Mouse (Mus musculus): Measurements from ENCODE around the gene Rps16. TPM values are rescaled to one million over a fixed set of nuclear protein-coding genes. Genes with fewer than 3 reads are reported as not detected.

The Rps16 gene
- polyA plus RNA-seq, 1 experiment from 2014 or later = 467 TPM

DNA sequence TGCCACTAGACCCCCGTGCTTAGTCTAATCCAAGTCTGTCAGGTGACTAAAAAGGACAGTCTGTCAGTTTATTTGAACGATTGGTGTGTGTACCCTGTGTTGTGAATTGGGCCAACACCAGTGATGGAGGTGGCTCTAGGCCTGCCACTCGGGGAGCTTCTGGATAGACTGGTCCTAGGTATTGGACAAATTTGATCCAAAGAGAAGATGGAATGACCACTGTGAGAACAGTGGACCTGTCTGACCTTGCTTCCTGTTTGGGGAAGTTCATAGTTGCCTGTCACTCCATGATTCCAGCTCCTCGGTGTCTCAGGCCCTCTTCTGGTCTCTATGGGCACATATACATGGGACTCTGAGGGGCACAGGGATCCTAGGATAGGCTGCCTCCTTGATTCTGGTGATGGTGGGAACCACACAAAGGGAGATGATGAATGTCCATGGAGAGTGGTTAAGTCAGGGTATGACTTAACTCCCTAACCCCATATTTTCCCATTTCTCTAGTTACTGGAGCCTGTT, 1.3 kb downstream of the Rps16 start:
- ATAC-seq (ENCODE audit: low FRiP score) = no peak
- peaks cover 20% of the 10 kb centered on the region for H3K4me1 ChIP-seq
- H3K9me3 ChIP-seq (replicated peaks) = no peaks in the 10 kb centered on the region
- peak overlapping the region; percentile 90 for H3K4me2 ChIP-seq
- 43% methylated on average over 4 of the region's 4 CpGs for WGBS
- peaks cover 30% of the 10 kb centered on the region for H3K36me3 ChIP-seq
- H3K27me3 ChIP-seq (replicated peaks) = no peaks in the 10 kb centered on the region
- H3K4me3 ChIP-seq (replicated peaks) = peak overlapping the region; percentile 92
- H3K9ac ChIP-seq (replicated peaks) = peak overlapping the region; percentile 100
- no peak overlapping the region for H3K27ac ChIP-seq (replicated peaks)

DNA sequence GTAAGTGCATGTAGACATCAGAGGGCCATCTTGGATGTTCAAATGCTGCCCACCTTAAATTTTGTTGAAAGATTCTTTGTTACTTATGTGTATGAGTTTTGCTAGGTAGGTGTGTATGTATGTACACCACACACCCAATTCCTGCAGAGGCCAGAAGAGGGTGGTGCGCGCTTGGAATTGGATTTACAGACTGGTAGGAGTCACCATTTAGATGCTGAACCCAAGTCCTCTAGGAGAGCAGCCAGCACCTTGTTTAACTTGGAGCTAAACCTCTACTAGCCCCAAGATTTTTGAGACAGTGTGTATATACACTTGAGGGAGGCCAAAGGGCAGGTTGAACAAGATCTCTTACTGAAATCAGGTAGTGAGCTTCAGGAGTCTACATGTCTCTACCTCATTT, 2.8 kb downstream of the Rps16 start:
- no peak for ATAC-seq (ENCODE audit: low FRiP score)
- Histone ChIP-seq H3K4me2 (no peak overlapping the region), H3K4me1 (peaks cover 26% of the 10 kb centered on the region), H3K9ac (replicated peaks) (no peak overlapping the region), H3K27ac (replicated peaks) (no peak overlapping the region), H3K36me3 (peaks cover 30% of the 10 kb centered on the region), H3K4me3 (replicated peaks) (no peak overlapping the region), H3K27me3 (replicated peaks) (no peaks in the 10 kb centered on the region), H3K9me3 (replicated peaks) (no peaks in the 10 kb centered on the region)
- WGBS = 94% methylated on average over 2 of the region's 2 CpGs

DNA sequence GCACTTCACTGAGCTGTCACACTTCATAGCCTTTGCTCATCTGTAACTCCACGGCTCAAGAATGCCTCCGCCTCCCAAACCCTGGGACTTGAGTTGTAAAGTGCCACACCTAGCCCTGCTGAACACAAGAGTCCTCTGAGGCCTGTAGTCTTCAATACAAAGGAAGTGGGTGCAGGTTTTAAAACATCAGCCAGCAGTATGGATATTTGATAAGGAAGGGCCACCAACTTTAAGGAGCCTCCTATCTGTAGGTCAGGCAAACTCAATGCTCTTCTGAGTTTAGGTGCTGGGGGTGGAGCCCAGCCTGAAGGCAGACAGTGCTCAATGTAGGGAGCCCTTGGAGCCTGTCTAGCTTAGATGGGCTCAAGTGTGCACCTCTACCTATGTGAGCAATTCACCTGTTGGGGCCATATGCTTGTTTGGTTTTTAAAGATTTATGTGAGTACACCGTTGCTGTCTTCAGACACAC, 3.7 kb downstream of the Rps16 start:
- Histone ChIP-seq H3K4me1 (peaks cover 29% of the 10 kb centered on the region), H3K9ac (replicated peaks) (no peak overlapping the region), H3K27me3 (replicated peaks) (no peaks in the 10 kb centered on the region), H3K4me2 (no peak overlapping the region), H3K36me3 (peaks cover 30% of the 10 kb centered on the region), H3K27ac (replicated peaks) (no peak overlapping the region), H3K9me3 (replicated peaks) (no peaks in the 10 kb centered on the region), H3K4me3 (replicated peaks) (no peak overlapping the region)
- WGBS = 89% methylated on average over 3 of the region's 3 CpGs
- ATAC-seq (ENCODE audit: low FRiP score) = no peak

DNA sequence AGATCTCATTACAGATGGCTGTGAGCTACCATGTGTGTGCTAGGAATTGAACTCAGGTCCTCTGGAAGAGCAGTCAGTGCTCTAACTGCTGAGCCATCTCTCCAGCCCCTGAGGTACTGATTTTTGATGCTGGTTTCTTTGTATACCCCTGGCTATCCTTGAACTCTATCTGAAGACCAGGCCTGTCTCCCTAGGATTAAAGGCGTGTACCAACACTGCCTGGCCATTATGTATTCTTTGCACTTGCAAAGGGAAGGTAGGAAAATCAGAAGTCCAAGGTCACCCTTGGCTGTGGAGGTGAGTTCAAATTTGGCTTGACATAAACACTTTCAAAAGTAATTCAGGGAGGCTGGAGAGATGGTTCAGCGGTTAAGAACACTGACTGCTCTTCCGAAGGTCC, 4.1 kb downstream of the Rps16 start:
- 92% methylated on average over 3 of the region's 3 CpGs for WGBS
- Histone ChIP-seq H3K36me3 (peaks cover 33% of the 10 kb centered on the region), H3K9ac (replicated peaks) (no peak overlapping the region), H3K9me3 (replicated peaks) (no peaks in the 10 kb centered on the region), H3K4me3 (replicated peaks) (no peak overlapping the region), H3K4me2 (no peak overlapping the region), H3K27ac (replicated peaks) (no peak overlapping the region), H3K27me3 (replicated peaks) (no peaks in the 10 kb centered on the region), H3K4me1 (peaks cover 26% of the 10 kb centered on the region)
- ATAC-seq (ENCODE audit: low FRiP score) = no peak

DNA sequence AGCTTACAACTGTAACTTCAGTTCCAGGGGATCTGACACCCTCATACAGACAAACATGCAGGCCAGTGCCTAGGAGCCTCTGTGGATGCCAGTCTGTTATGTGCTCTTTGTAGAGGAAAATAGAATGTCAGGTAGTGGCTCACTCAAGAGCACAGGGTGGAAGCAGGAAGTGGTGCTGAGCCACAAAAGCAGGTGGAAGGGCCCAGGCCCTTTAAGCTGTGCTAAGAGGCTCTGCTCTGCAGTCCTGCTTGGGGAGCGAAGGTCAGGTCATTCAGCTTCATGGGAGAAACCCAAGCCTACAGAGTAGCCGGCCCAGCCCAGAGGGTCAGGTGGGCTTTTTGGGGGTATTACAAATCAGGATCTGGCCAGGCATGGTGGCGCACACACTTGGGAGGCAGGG, 4.8 kb downstream of the Rps16 start:
- WGBS = 95% methylated on average over 3 of the region's 3 CpGs
- H3K9ac ChIP-seq (replicated peaks) = no peak overlapping the region
- no peak for ATAC-seq (ENCODE audit: low FRiP score)

DNA sequence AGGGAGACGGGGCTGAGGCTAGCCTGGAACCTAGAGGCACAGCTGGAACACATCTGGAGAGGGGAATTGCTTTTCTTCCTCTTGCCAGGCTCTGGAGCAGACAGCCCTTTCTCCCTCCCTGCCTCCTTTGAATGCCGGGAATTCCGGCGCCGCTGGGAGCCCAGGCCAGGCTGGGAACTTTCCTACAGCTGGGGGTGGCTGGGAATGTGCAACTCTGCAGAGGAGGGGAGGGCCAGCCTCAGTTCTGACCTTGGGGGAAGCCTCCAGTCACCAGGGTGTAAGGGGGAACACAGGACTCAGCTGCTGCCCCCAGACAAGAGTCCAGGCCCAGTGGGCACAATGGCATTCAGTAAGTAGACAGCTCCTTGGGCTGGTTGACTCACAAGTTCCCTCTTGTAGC, 6.5 kb downstream of the Rps16 start:
- ATAC-seq (ENCODE audit: low FRiP score) = no peak
- Histone ChIP-seq H3K9me3 (replicated peaks) (no peaks in the 10 kb centered on the region), H3K36me3 (peaks cover 51% of the 10 kb centered on the region), H3K4me2 (no peak overlapping the region), H3K27ac (replicated peaks) (peak overlapping the region; percentile 33; the same call in 1 of the 2 replicates), H3K9ac (replicated peaks) (no peak overlapping the region), H3K4me3 (replicated peaks) (no peak overlapping the region), H3K4me1 (peaks cover 12% of the 10 kb centered on the region), H3K27me3 (replicated peaks) (no peaks in the 10 kb centered on the region)
- 11% methylated on average over 1 of the region's 5 CpGs for WGBS

More for the DNA sequence above, 4.8 kb downstream of the Rps16 start:
- Histone ChIP-seq H3K36me3 (peaks cover 39% of the 10 kb centered on the region), H3K27me3 (replicated peaks) (no peaks in the 10 kb centered on the region), H3K27ac (replicated peaks) (no peak overlapping the region), H3K4me1 (peaks cover 21% of the 10 kb centered on the region), H3K4me3 (replicated peaks) (no peak overlapping the region), H3K9me3 (replicated peaks) (no peaks in the 10 kb centered on the region), H3K4me2 (no peak overlapping the region)

DNA sequence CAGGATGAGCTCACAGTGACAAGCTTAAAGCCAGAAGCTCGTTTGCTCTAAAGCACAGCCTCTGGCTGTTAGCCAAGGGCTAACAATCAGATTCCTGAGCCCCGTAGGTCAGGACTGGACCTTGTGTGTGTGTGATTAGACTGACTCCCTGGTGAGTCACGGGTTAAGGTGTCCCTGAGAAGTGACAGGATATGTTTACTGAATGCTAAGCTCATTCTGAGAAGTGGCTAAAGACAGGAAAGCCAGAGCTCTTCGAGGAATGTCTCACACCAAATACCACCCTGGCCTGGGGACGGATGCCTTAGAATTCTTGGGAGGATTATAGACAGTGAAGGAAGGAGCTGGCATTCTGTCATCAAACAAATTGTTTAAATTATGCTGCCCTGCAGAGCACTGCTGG, 7.5 kb downstream of the Rps16 start:
- no peak overlapping the region for H3K4me3 ChIP-seq (replicated peaks)
- H3K4me1 ChIP-seq = peaks cover 9% of the 10 kb centered on the region; the same call in 1 of the 2 replicates
- H3K4me2 ChIP-seq = no peak overlapping the region
- H3K27me3 ChIP-seq (replicated peaks) = no peaks in the 10 kb centered on the region
- no peaks in the 10 kb centered on the region for H3K9me3 ChIP-seq (replicated peaks)
- H3K27ac ChIP-seq (replicated peaks) = 0 out of 2 replicates have a peak overlapping the region, but pooled peaks have one; percentile 14
- H3K9ac ChIP-seq (replicated peaks) = no peak overlapping the region
- H3K36me3 ChIP-seq = peaks cover 47% of the 10 kb centered on the region
- WGBS = 17% methylated on average over 5 of the region's 5 CpGs
- ATAC-seq (ENCODE audit: low FRiP score) = no peak

DNA sequence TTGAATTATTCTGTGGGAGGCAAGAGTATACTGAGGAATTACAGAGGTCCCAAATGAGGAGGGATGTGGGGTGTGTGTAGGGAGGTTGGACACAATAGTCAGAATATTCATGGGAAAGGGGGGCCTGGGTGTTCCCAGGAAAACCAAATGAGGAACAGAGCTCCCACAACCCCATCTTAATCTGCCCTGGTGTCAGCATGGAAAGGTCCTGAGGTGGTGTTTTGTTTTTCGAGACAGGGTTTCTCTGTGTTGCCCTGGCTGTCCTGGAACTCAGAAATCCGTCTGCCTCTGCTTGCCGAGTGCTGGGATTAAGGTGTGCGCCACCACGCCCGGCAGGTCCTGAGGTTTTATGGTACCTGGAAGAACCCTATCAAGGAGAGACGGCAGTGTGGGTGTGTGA, 8.0 kb downstream of the Rps16 start:
- H3K9me3 ChIP-seq (replicated peaks) = no peaks in the 10 kb centered on the region
- WGBS = 76% methylated on average over 7 of the region's 7 CpGs
- H3K4me2 ChIP-seq = no peak overlapping the region
- H3K4me3 ChIP-seq (replicated peaks) = no peak overlapping the region
- no peak overlapping the region for H3K27ac ChIP-seq (replicated peaks)
- H3K4me1 ChIP-seq = peaks cover 9% of the 10 kb centered on the region; the same call in 1 of the 2 replicates
- ATAC-seq (ENCODE audit: low FRiP score) = no peak
- H3K27me3 ChIP-seq (replicated peaks) = no peaks in the 10 kb centered on the region
- peaks cover 45% of the 10 kb centered on the region for H3K36me3 ChIP-seq
- H3K9ac ChIP-seq (replicated peaks) = 0 out of 2 replicates have a peak overlapping the region, but pooled peaks have one; percentile 14

DNA sequence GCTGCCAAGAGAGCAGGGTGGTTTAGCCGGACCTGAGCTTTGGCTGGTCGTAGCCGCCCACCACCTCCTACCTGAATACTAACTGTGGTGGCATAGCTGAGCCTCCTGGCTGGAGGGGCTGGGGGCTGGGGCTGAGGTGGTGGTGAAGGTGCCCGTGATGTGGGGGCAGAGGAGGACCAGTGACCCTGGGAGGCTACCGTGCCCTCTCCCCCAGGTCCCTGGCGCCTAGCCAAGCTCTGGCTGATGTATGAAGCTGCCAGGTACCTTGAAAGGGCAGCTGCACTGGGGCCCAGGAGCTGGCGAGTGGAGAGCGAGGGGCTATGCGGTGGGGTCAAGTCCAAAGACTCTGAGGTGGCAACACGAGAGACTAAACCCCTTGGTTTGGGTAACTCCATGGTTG, 9.4 kb downstream of the Rps16 start:
- H3K27ac ChIP-seq (replicated peaks) = no peak overlapping the region
- no peak overlapping the region for H3K4me3 ChIP-seq (replicated peaks)
- H3K4me1 ChIP-seq = peaks cover 9% of the 10 kb centered on the region; the same call in 1 of the 2 replicates
- peaks cover 46% of the 10 kb centered on the region for H3K36me3 ChIP-seq
- no peak for ATAC-seq (ENCODE audit: low FRiP score)
- no peaks in the 10 kb centered on the region for H3K27me3 ChIP-seq (replicated peaks)
- no peak overlapping the region for H3K4me2 ChIP-seq
- no peak overlapping the region for H3K9ac ChIP-seq (replicated peaks)
- 92% methylated on average over 10 of the region's 10 CpGs for WGBS
- H3K9me3 ChIP-seq (replicated peaks) = no peaks in the 10 kb centered on the region

DNA sequence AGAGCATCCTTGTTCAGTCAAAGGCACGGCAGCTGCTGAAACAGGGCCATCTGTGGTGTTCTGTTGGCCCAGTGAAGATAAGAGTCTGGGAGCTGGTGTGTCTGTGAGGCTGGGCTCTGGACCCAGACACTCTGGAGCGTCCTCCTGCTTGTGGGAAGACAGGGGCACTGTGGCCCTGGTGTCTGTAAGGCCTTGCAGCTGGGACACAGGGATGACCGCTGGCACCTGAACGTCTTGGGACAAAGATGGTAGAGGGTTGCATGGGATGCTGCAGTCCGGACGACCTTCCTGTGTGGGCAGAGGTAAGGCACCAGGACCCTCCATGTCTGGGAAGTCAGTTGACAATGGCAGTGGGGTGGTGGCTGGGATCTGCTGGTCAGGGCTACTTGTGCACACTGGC, 9.8 kb downstream of the Rps16 start:
- Histone ChIP-seq H3K9ac (replicated peaks) (no peak overlapping the region), H3K4me3 (replicated peaks) (no peak overlapping the region), H3K36me3 (peaks cover 48% of the 10 kb centered on the region), H3K4me2 (no peak overlapping the region), H3K9me3 (replicated peaks) (no peaks in the 10 kb centered on the region), H3K4me1 (peaks cover 9% of the 10 kb centered on the region; the same call in 1 of the 2 replicates), H3K27me3 (replicated peaks) (no peaks in the 10 kb centered on the region), H3K27ac (replicated peaks) (no peak overlapping the region)
- WGBS = 97% methylated on average over 6 of the region's 6 CpGs
- ATAC-seq (ENCODE audit: low FRiP score) = no peak

DNA sequence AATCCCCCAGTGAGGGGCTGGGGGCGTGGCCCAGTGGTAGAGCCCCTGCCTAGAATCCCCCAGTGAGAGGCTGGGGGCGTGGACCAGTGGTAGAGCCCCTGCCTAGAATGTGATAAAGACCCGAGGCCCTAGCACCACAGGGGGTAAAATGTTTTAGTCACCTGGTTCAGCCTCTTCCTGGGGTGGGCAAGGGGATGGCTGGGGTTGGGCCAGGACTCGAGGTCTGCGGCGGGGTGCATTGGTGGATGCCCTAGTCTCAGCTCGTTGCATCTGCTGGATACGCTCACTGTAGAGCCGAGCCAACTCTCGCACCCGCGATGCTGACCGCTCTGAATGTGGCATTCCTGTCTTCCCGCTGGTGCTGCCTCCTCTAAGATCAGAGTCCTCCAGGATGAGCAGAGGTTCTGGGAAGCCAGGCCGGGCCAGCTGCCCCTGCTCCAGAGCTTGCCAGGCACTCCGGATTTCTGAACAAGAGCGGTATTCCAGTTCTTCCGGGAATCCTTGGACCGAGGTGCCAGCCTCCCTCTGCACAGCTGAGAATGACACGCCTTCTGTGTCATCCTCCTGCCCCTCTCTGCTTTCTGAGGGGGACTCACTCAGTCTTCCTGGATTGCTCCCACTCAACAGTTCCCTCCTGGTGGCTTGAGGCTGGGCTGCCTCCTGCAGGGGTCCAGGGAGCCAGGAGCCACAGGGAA, 11.3 kb downstream of the Rps16 start:
- H3K4me1 ChIP-seq = peaks cover 9% of the 10 kb centered on the region; the same call in 1 of the 2 replicates
- H3K9me3 ChIP-seq (replicated peaks) = no peaks in the 10 kb centered on the region
- no peak overlapping the region for H3K4me2 ChIP-seq
- no peaks in the 10 kb centered on the region for H3K27me3 ChIP-seq (replicated peaks)
- H3K36me3 ChIP-seq = peaks cover 51% of the 10 kb centered on the region
- no peak for ATAC-seq (ENCODE audit: low FRiP score)
- H3K27ac ChIP-seq (replicated peaks) = no peak overlapping the region
- WGBS = 97% methylated on average over 20 of the region's 20 CpGs
- H3K9ac ChIP-seq (replicated peaks) = no peak overlapping the region
- no peak overlapping the region for H3K4me3 ChIP-seq (replicated peaks)

DNA sequence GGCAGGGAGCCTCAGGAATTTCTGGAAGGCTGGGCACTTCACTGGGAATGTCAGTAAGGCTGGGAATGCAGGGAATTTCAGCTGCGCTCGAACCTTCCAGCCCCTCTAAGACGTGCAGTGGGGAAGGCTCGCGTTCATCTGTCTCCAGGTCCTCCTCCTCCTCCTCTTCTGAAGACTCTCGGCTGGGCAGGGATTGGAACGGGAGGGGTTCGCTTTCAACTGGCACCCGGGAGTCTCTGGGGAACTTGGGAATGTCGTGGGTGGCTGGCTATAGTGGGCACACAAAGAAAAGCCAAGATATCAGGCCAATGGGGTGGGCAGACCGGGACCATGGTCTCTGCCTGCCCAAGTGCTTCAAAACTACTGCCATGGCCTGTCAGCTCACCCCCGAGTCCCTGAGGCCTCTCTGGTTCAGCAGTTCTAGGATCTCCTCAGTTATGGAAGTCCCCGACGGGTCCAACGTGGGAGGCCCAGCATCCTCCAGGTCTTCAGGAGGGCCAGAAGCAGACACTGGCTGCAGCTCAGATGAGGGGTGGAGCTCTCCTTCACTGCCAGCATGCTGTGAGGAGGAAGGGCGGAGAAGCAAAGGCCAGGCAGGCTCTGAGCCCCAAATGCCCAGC, 12.1 kb downstream of the Rps16 start:
- H3K9ac ChIP-seq (replicated peaks) = no peak overlapping the region
- H3K4me3 ChIP-seq (replicated peaks) = no peak overlapping the region
- H3K4me2 ChIP-seq = no peak overlapping the region
- H3K4me1 ChIP-seq = peaks cover 9% of the 10 kb centered on the region; the same call in 1 of the 2 replicates
- no peaks in the 10 kb centered on the region for H3K27me3 ChIP-seq (replicated peaks)
- ATAC-seq (ENCODE audit: low FRiP score) = no peak
- 91% methylated on average over 16 of the region's 16 CpGs for WGBS
- H3K27ac ChIP-seq (replicated peaks) = no peak overlapping the region
- peaks cover 55% of the 10 kb centered on the region for H3K36me3 ChIP-seq
- H3K9me3 ChIP-seq (replicated peaks) = no peaks in the 10 kb centered on the region
